8 mouse cellular contexts compared by ENCODE assay signal in genomic region chr3:69118827-69119226, GRCm38 (mm10). TPM values are rescaled to one million over a fixed set of nuclear protein-coding genes. Genes with fewer than 3 reads are reported as not detected.
DNase-seq lines count a peak whose midpoint lies in the region; ATAC-seq and TF ChIP-seq lines count a peak whose summit lies in the region.

No protein-coding gene starts in this region.

- H3K9ac ChIP-seq in intestine, embryonic 15.5 days, result no peak overlapping the region
- H3K9ac ChIP-seq in intestine, postnatal 0 days (ENCODE audit: low read depth, low read length), result no peak overlapping the region
- H3K9ac ChIP-seq in hindbrain, postnatal 0 days (replicated peaks; ENCODE audit: low read length), result no peak overlapping the region

- TF ChIP-seq CTCF in intestine, postnatal 0 days (IDR thresholded peaks at IDR 0.05; ENCODE audit: low read depth), result no peak
- TF ChIP-seq CTCF in hindbrain, postnatal 0 days (IDR thresholded peaks at IDR 0.05; ENCODE audit: low read depth), result no peak

- no peaks in the 10 kb centered on the region for H3K4me1 ChIP-seq in intestine, embryonic 15.5 days (replicated peaks)
- peaks cover 5% of the 10 kb centered on the region for H3K4me1 ChIP-seq in intestine, postnatal 0 days (replicated peaks; ENCODE audit: control insufficient read depth, insufficient read depth, low read length)
- no peaks in the 10 kb centered on the region for H3K4me1 ChIP-seq in hindbrain, postnatal 0 days (ENCODE audit: insufficient read depth, low read length)

- H3K4me2 ChIP-seq in intestine, embryonic 15.5 days (replicated peaks), result no peak overlapping the region
- H3K4me2 ChIP-seq in intestine, postnatal 0 days (replicated peaks; ENCODE audit: low read depth), result no peak overlapping the region
- H3K4me2 ChIP-seq in hindbrain, postnatal 0 days (ENCODE audit: low read depth, low read length), result no peak overlapping the region

- no peaks in the 10 kb centered on the region for H3K9me3 ChIP-seq in intestine, embryonic 15.5 days
- H3K9me3 ChIP-seq in intestine, postnatal 0 days (ENCODE audit: control insufficient read depth), result no peaks in the 10 kb centered on the region
- H3K9me3 ChIP-seq in hindbrain, postnatal 0 days (ENCODE audit: low read length), result no peaks in the 10 kb centered on the region

- WGBS in intestine, embryonic 15.5 days, result 59% methylated on average over 3 of the region's 3 CpGs
- 51% methylated on average over 3 of the region's 3 CpGs for WGBS in intestine, postnatal 0 days
- 44% methylated on average over 3 of the region's 3 CpGs for WGBS in hindbrain, postnatal 0 days

- no peak overlapping the region for H3K4me3 ChIP-seq in intestine, embryonic 15.5 days (replicated peaks)
- H3K4me3 ChIP-seq in intestine, postnatal 0 days (ENCODE audit: low read depth, low read length), result no peak overlapping the region
- no peak overlapping the region for H3K4me3 ChIP-seq in hindbrain, postnatal 0 days (ENCODE audit: low read length)

- no peaks in the 10 kb centered on the region for H3K27me3 ChIP-seq in intestine, embryonic 15.5 days (replicated peaks)
- no peaks in the 10 kb centered on the region for H3K27me3 ChIP-seq in intestine, postnatal 0 days (replicated peaks; ENCODE audit: control insufficient read depth, insufficient read depth, low read length)
- H3K27me3 ChIP-seq in hindbrain, postnatal 0 days (ENCODE audit: insufficient read depth, low read length), result no peaks in the 10 kb centered on the region

- 0 out of 2 replicates have a peak, but pooled peaks have one; percentile 39 for ATAC-seq in intestine, embryonic 15.5 days
- no peak for ATAC-seq in intestine, postnatal 0 days
- peak; percentile 53; the same call in 1 of the 2 replicates for ATAC-seq in hindbrain, postnatal 0 days

- DNase-seq in NIH3T3 (ENCODE audit: low read depth), result peak; percentile 68
- DNase-seq in c-Kit-positive CD71-positive TER-119-negative erythroid progenitor cells, embryonic 14.5 days (ENCODE audit: low read depth), result peak; percentile 22
- DNase-seq in hindbrain, postnatal 0 days (ENCODE audit: low spot score), result peak; percentile 45
- no peak for DNase-seq in B cell, adult 2 months
- no peak for DNase-seq in kidney, adult 11 months
- no peak for DNase-seq in testis, postnatal 14 days (ENCODE audit: low spot score)

- no peaks in the 10 kb centered on the region for H3K36me3 ChIP-seq in intestine, embryonic 15.5 days
- no peaks in the 10 kb centered on the region for H3K36me3 ChIP-seq in intestine, postnatal 0 days (ENCODE audit: control insufficient read depth, insufficient read depth)
- no peaks in the 10 kb centered on the region for H3K36me3 ChIP-seq in hindbrain, postnatal 0 days (ENCODE audit: insufficient read depth, low read length)

- H3K27ac ChIP-seq in intestine, embryonic 15.5 days, result no peak overlapping the region
- no peak overlapping the region for H3K27ac ChIP-seq in intestine, postnatal 0 days (ENCODE audit: low read depth, low read length)
- H3K27ac ChIP-seq in hindbrain, postnatal 0 days, result no peak overlapping the region

RNA-seq across cellular contexts. Expression of gene Kpna4, which starts 8.1 kb away (rescaled TPM):
- polyA plus RNA-seq in intestine, embryonic 15.5 days (2015; fragmentation: Nextera tagmentation; extraction: Ambion mirVana), result 26.7 and 29.5 TPM in 2 replicates
- 18.1 and 19.3 TPM in 2 replicates for polyA plus RNA-seq in intestine, postnatal 0 days (2015; fragmentation: Nextera tagmentation; extraction: Ambion mirVana)
- 48.2 and 53.0 TPM in 2 replicates for total RNA-seq in hindbrain, postnatal 0 days (2014; rRNA removed)
- polyA plus RNA-seq in hindbrain, postnatal 0 days (2015; fragmentation: Nextera tagmentation; extraction: Ambion mirVana), result 21.7 and 26.4 TPM in 2 replicates

Comparison
In these comparisons a context has a peak if more than half of its experiments do, and no peak if none do; other contexts are left out.
1. DNase-seq: peak in NIH3T3 (single experiment), c-Kit-positive CD71-positive TER-119-negative erythroid progenitor cells, embryonic 14.5 days (single experiment) and hindbrain, postnatal 0 days (single experiment); none in B cell, adult 2 months (0 of 2), kidney, adult 11 months (single experiment) and testis, postnatal 14 days (single experiment).